Comparison of ENCODE assay signal across 14 mouse cellular contexts in genomic region chr2:129179946-129180853, GRCm38 (mm10). TPM values are rescaled to one million over a fixed set of nuclear protein-coding genes. Genes with fewer than 3 reads are reported as not detected.
A peak's percentile ranks its signal among the peaks of the same experiment; 100 is the strongest.
DNase-seq lines count a peak whose midpoint lies in the region; ATAC-seq and TF ChIP-seq lines count a peak whose summit lies in the region.
"Had no signal": no experiment of that assay in that cellular context is flagged by ENCODE, and none has a peak within 500 bp of the region (broad histone marks: within the 10 kb centered on the region; RNA-seq: fewer than 3 reads in every experiment).

No protein-coding gene starts in this region.

- intact Hi-C loops in heart, postnatal 25 days (cut with DNase I), result no loop called here
- intact Hi-C loops in gastrocnemius, adult 2 months (cut with DNase I), result no loop called here

- no peak for TF ChIP-seq EP300 in liver, postnatal 0 days (IDR thresholded peaks at IDR 0.05; ENCODE audit: low read depth)

- WGBS in heart, embryonic 16.5 days, result 56% methylated on average over 8 of the region's 8 CpGs
- 31% methylated on average over 8 of the region's 8 CpGs for WGBS in liver, postnatal 0 days (ENCODE audit: insufficient replicate concordance)

- no peak for TF ChIP-seq CTCF in liver, postnatal 0 days (IDR thresholded peaks at IDR 0.05; ENCODE audit: low read depth)
- TF ChIP-seq CTCF in gastrocnemius, adult 2 months (IDR thresholded peaks at IDR 0.05), result no peak

- no peak overlapping the region for H3K9ac ChIP-seq in heart, embryonic 16.5 days (ENCODE audit: low read length)
- no peak overlapping the region for H3K9ac ChIP-seq in ES-E14 (ENCODE audit: insufficient read depth, low read depth, low read length, poor library complexity, severe bottlenecking)
- H3K9ac ChIP-seq in liver, postnatal 0 days (replicated peaks), result no peak overlapping the region; the same call in 1 of the 2 replicates
- H3K9ac ChIP-seq: heart, embryonic 12.5 days; intestine, embryonic 15.5 days; lung, embryonic 14.5 days; midbrain, embryonic 15.5 days had no signal

- ATAC-seq in heart, embryonic 16.5 days (replicated peaks; ENCODE audit: extremely low read depth, insufficient read depth, low FRiP score), result 0 out of 2 replicates have a peak, but pooled peaks have one; percentile 23
- ATAC-seq in liver, postnatal 0 days, result 0 out of 2 replicates have a peak, but pooled peaks have one; percentile 38
- ATAC-seq: intestine, embryonic 15.5 days; midbrain, embryonic 15.5 days had no signal

- H3K36me3 ChIP-seq in heart, embryonic 16.5 days (ENCODE audit: control insufficient read depth, insufficient read depth), result no peaks in the 10 kb centered on the region
- H3K36me3 ChIP-seq in ES-E14 (ENCODE audit: control insufficient read depth, insufficient read depth, low read length, poor library complexity, severe bottlenecking), result no peaks in the 10 kb centered on the region
- no peaks in the 10 kb centered on the region for H3K36me3 ChIP-seq in liver, postnatal 0 days (replicated peaks; ENCODE audit: insufficient read depth, low read length)
- H3K36me3 ChIP-seq: heart, embryonic 12.5 days; intestine, embryonic 15.5 days; midbrain, embryonic 15.5 days had no signal

- no peaks in the 10 kb centered on the region for H3K9me3 ChIP-seq in heart, embryonic 16.5 days (replicated peaks; ENCODE audit: control insufficient read depth, low read length)
- no peaks in the 10 kb centered on the region for H3K9me3 ChIP-seq in ES-E14 (ENCODE audit: control insufficient read depth, insufficient read depth, low read depth, low read length)
- H3K9me3 ChIP-seq in liver, postnatal 0 days (ENCODE audit: low read length), result no peaks in the 10 kb centered on the region
- H3K9me3 ChIP-seq: intestine, embryonic 15.5 days; midbrain, embryonic 15.5 days had no signal

- in situ Hi-C loops in ES-E14 (cut with MboI; ENCODE audit: low sequenced_read_pairs in 2 of 2, unreplicated experiment in 2 of 2), result loop anchor here in 1 of 2 experiments (10.0 kb wide), 1 partner anchor 75 kb away; no protein-coding TSS in a partner anchor

- no peaks in the 10 kb centered on the region for H3K27me3 ChIP-seq in heart, embryonic 16.5 days (ENCODE audit: control insufficient read depth, insufficient read depth, low read length)
- H3K27me3 ChIP-seq in liver, postnatal 0 days (ENCODE audit: insufficient read depth, low read length), result no peaks in the 10 kb centered on the region
- H3K27me3 ChIP-seq: heart, embryonic 12.5 days; intestine, embryonic 15.5 days; midbrain, embryonic 15.5 days had no signal

- 0 out of 2 replicates have a peak overlapping the region, but pooled peaks have one; percentile 22 for H3K4me2 ChIP-seq in heart, embryonic 16.5 days (ENCODE audit: low read depth, low read length)
- H3K4me2 ChIP-seq in liver, postnatal 0 days (ENCODE audit: low read depth, low read length), result no peak overlapping the region
- H3K4me2 ChIP-seq: heart, embryonic 12.5 days; intestine, embryonic 15.5 days; lung, embryonic 14.5 days; midbrain, embryonic 15.5 days had no signal

- no peak overlapping the region for H3K4me3 ChIP-seq in heart, embryonic 16.5 days (ENCODE audit: low read length)
- no peak overlapping the region for H3K4me3 ChIP-seq in ES-E14 (ENCODE audit: insufficient read depth in 1 of 2, low read depth in 1 of 2, low read length in 2 of 2, poor library complexity in 1 of 2, severe bottlenecking in 1 of 2)
- H3K4me3 ChIP-seq in liver, postnatal 0 days (ENCODE audit: low read depth, low read length), result no peak overlapping the region
- H3K4me3 ChIP-seq in gastrocnemius, adult 2 months, result no peak overlapping the region
- H3K4me3 ChIP-seq: erythroblast, embryonic 14.5 days; heart, embryonic 12.5 days; intestine, embryonic 15.5 days; midbrain, embryonic 15.5 days had no signal

- DNase-seq in heart, postnatal 25 days (ENCODE audit: low spot score), result no peak
- DNase-seq in ES-E14 (ENCODE audit: low read depth, low spot score), result no peak
- DNase-seq in liver, postnatal 0 days, result no peak
- peak; percentile 89 for DNase-seq in thymus, postnatal 0 days (ENCODE audit: low spot score)
- DNase-seq in gastrocnemius, adult 2 months, result no peak
- DNase-seq in kidney, postnatal 14 days, result no peak
- DNase-seq in gastrocnemius, adult 8-10 months (ENCODE audit: low spot score in 2 of 2), result no peak
- DNase-seq: cerebellum, postnatal 10 days; lung, embryonic 14.5 days had no signal

- peaks cover 5% of the 10 kb centered on the region; the same call in 1 of the 2 replicates for H3K4me1 ChIP-seq in heart, embryonic 16.5 days (ENCODE audit: control insufficient read depth, insufficient read depth, low read length)
- peaks cover 12 to 19% of the 10 kb centered on the region in 2 experiments; a peak in 3 of 4 replicates for H3K4me1 ChIP-seq in ES-E14 (ENCODE audit: control insufficient read depth in 2 of 2, insufficient read depth in 2 of 2, low read length in 2 of 2, poor library complexity in 1 of 2)
- H3K4me1 ChIP-seq in liver, postnatal 0 days (ENCODE audit: insufficient read depth), result peaks cover 7% of the 10 kb centered on the region; the same call in 1 of the 2 replicates
- H3K4me1 ChIP-seq: midbrain, embryonic 15.5 days had no signal

- H3K27ac ChIP-seq in heart, embryonic 16.5 days (ENCODE audit: low read length), result peak overlapping the region; percentile 80
- H3K27ac ChIP-seq in ES-E14 (ENCODE audit: insufficient read depth, low read depth, low read length, poor library complexity, severe bottlenecking), result peak overlapping the region; percentile 63; the same call in 1 of the 2 replicates
- H3K27ac ChIP-seq in liver, postnatal 0 days (ENCODE audit: low read depth), result peak overlapping the region; percentile 45; the same call in 1 of the 2 replicates
- H3K27ac ChIP-seq in gastrocnemius, adult 2 months, result no peak overlapping the region
- H3K27ac ChIP-seq: intestine, embryonic 15.5 days; midbrain, embryonic 15.5 days had no signal

TF ChIP-seq in ES-E14, 5 proteins besides CTCF, POLR2A, EP300 and RAD21:
- TF ChIP-seq ZNF384 (IDR thresholded peaks at IDR 0.05; ENCODE audit: low read depth, low read length) (no peak), HCFC1 (IDR thresholded peaks at IDR 0.05; ENCODE audit: borderline replicate concordance, insufficient read depth, low read length) (no peak), CHD2 (IDR thresholded peaks at IDR 0.05; ENCODE audit: low read depth, low read length) (no peak), ZC3H11A (IDR thresholded peaks at IDR 0.05; ENCODE audit: borderline replicate concordance, low read depth, low read length) (no peak), MAFK (IDR thresholded peaks at IDR 0.05; ENCODE audit: insufficient read depth, low read depth, low read length) (no peak)

RNA-seq across cellular contexts. Expression of gene Slc20a1, which starts 18.4 kb away (rescaled TPM):
- 20.5 and 21.1 TPM in 2 replicates for polyA plus RNA-seq in heart, embryonic 16.5 days (2015; fragmentation: Nextera tagmentation; extraction: Ambion mirVana)
- 10 to 100 TPM; 11.3 to 12.4 TPM for total RNA-seq in heart, postnatal 25 days (2021)
- total RNA-seq in ES-E14 (2012; rRNA removed), result 309 and 509 TPM in 2 replicates
- 20.2 and 24.9 TPM in 2 replicates for polyA plus RNA-seq in liver, postnatal 0 days (2015; fragmentation: Nextera tagmentation; extraction: Ambion mirVana)
- 33.3 and 42.5 TPM in 2 replicates for polyA plus RNA-seq in thymus, postnatal 0 days (2015; fragmentation: Nextera tagmentation; extraction: Ambion mirVana)
- 10 to 100 TPM; 10.5 to 23.9 TPM for total RNA-seq in gastrocnemius, adult 2 months (2021)
- 10 to 100 TPM in 1 of 4 experiments, 1 to 10 TPM in 3; 7.5 to 11.3 (median 8.6) TPM for total RNA-seq in gastrocnemius, adult 8-10 months (2022)

RNA-seq across cellular contexts. Expression of gene Chchd5, which starts 50.7 kb away (rescaled TPM):
- 17.6 and 18.2 TPM in 2 replicates for polyA plus RNA-seq in heart, embryonic 16.5 days (2015; fragmentation: Nextera tagmentation; extraction: Ambion mirVana)
- 10 to 100 TPM; 10.0 to 10.1 TPM for total RNA-seq in heart, postnatal 25 days (2021)
- total RNA-seq in ES-E14 (2012; rRNA removed), result 37.0 and 38.8 TPM in 2 replicates
- 12.8 and 13.0 TPM in 2 replicates for polyA plus RNA-seq in liver, postnatal 0 days (2015; fragmentation: Nextera tagmentation; extraction: Ambion mirVana)
- 27.8 and 28.7 TPM in 2 replicates for polyA plus RNA-seq in thymus, postnatal 0 days (2015; fragmentation: Nextera tagmentation; extraction: Ambion mirVana)
- total RNA-seq in gastrocnemius, adult 2 months (2021), result 1 to 10 TPM; 9.2 to 9.4 TPM
- 10 to 100 TPM in 2 of 4 experiments, 1 to 10 TPM in 2; 8.5 to 11.0 (median 9.5) TPM for total RNA-seq in gastrocnemius, adult 8-10 months (2022)

Comparison
In these comparisons a context has a peak if more than half of its experiments do, and no peak if none do; other contexts are left out.
1. RNA of gene Slc20a1, which starts 18.4 kb away (total RNA-seq): 309 to 509 TPM in ES-E14; 10.5 to 23.9 TPM in gastrocnemius, adult 2 months, 11.3 to 12.4 TPM in heart, postnatal 25 days and 7.5 to 11.3 TPM in gastrocnemius, adult 8-10 months; every median in the first group is over 10 times any median in the second.